Mouse (Mus musculus) adrenal gland, postnatal 25 days (tissue): Measurements from ENCODE around the gene Samsn1. TPM values are rescaled to one million over a fixed set of nuclear protein-coding genes. Genes with fewer than 3 reads are reported as not detected.

Experiments used
- DNase-seq: peaks from one replicate; pipeline ENCODE4 v3.0.0; 2021; ENCODE audit warnings: mixed read lengths
- total RNA-seq: library from RNA; stranded (reverse); gene quantifications from 2 replicates; pipeline ENCODE4 v1.2.3, GENCODE M21; 2021

Gene Samsn1
- total RNA-seq, 1 experiment from 2014 or later = 1.1 TPM

GRCm38 (mm10) chr16:75933357-75933756 is 88.7 kb downstream of the Samsn1 start:
- DNase-seq = no peak

- no peak for DNase-seq
These were observed 91.9 kb downstream of the Samsn1 start for GRCm38 (mm10) chr16:75930222-75930553.

GRCm38 (mm10) chr16:75929536-75930221 is 92.4 kb downstream of the Samsn1 start:
- no peak for DNase-seq

- DNase-seq = no peak
These were observed 95.6 kb downstream of the Samsn1 start for GRCm38 (mm10) chr16:75926511-75926910.

GRCm38 (mm10) chr16:75920870-75921269 is 101.2 kb downstream of the Samsn1 start:
- no peak for DNase-seq

GRCm38 (mm10) chr16:75919298-75919697 is 102.8 kb downstream of the Samsn1 start:
- no peak for DNase-seq

GRCm38 (mm10) chr16:75917712-75918111 is 104.4 kb downstream of the Samsn1 start:
- no peak for DNase-seq

GRCm38 (mm10) chr16:75912051-75912450 is 110.0 kb downstream of the Samsn1 start:
- DNase-seq = no peak

GRCm38 (mm10) chr16:75908635-75909494 is 113.2 kb downstream of the Samsn1 start:
- DNase-seq = no peak

GRCm38 (mm10) chr16:75906790-75907189 is 115.3 kb downstream of the Samsn1 start:
- no peak for DNase-seq

- no peak for DNase-seq
These were observed 115.8 kb downstream of the Samsn1 start for GRCm38 (mm10) chr16:75906260-75906659.

GRCm38 (mm10) chr16:75905324-75905723 is 116.8 kb downstream of the Samsn1 start:
- DNase-seq = no peak

GRCm38 (mm10) chr16:75904072-75904471 is 118.0 kb downstream of the Samsn1 start:
- no peak for DNase-seq

GRCm38 (mm10) chr16:75903028-75903427 is 119.1 kb downstream of the Samsn1 start:
- DNase-seq = no peak

GRCm38 (mm10) chr16:75899885-75900620 is 122.0 kb downstream of the Samsn1 start:
- no peak for DNase-seq

GRCm38 (mm10) chr16:75897828-75898367 is 124.2 kb downstream of the Samsn1 start:
- no peak for DNase-seq

GRCm38 (mm10) chr16:75894263-75894901 is 127.7 kb downstream of the Samsn1 start:
- DNase-seq = no peak

- DNase-seq = no peak
These were observed 128.6 kb downstream of the Samsn1 start for GRCm38 (mm10) chr16:75893470-75893869.

- no peak for DNase-seq
These were observed 132.9 kb downstream of the Samsn1 start for GRCm38 (mm10) chr16:75889081-75889646.

GRCm38 (mm10) chr16:75887203-75887602 is 134.9 kb downstream of the Samsn1 start:
- DNase-seq = no peak

GRCm38 (mm10) chr16:75878885-75879284 is 143.2 kb downstream of the Samsn1 start:
- no peak for DNase-seq

- no peak for DNase-seq
These were observed 144.9 kb downstream of the Samsn1 start for GRCm38 (mm10) chr16:75877170-75877569.
